Mouse (Mus musculus): Measurements from ENCODE around the gene Gfpt2.

DNA sequence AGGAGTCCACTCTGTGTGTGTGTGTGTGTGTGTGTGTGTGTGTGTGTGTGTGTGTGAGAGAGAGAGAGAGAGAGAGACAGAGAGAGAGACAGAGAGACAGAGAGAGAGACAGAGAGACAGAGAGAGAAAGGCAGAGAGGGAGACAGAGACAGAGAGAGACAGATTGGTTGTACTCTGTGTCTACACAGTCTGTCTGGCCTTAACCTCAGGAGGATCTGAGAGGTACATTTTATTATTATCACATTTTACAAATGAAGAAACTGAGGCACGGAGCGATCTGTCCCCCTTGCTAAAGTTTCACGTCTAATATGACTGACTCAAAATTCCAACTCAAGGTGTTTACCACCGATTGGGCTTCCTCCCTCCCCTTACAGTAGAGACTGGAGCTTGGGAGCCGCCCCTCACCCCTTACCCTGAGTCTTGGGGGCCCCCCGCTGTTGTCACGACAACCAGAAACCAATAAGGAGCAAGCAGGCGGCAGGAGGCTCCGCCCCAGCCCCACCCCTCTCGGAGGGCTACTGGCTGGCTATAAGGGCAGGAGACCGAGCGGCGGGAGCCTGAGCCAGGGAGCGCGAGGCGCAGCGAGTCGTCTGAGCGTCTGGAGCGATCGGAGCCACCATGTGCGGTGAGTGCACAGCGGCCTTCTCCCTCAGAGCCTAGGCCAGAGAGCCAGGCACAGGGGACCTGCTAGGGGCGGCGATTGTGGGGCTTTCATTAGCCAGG is at the start of gene Gfpt2:
- TF ChIP-seq POLR2A (IDR thresholded peaks at IDR 0.05; ENCODE audit: control insufficient read depth, extremely low read depth, insufficient read depth, low read length, poor library complexity) = no peak
- no peak for TF ChIP-seq CTCF (IDR thresholded peaks at IDR 0.05; ENCODE audit: borderline replicate concordance, control insufficient read depth, extremely low read depth, insufficient read depth, low read length, poor library complexity)
